Mouse (Mus musculus) small intestine, adult 2 months (tissue): ENCODE data around the gene Lgr5.

Experiments
- CTCF ChIP-seq: fragments of 200-500 bp; IDR thresholded peaks from 2 replicates; pipeline ENCODE4 v1.5.1; 2012; ENCODE audit warnings: low read depth, mild to moderate bottlenecking, control low read depth, inconsistent platforms, low read length, moderate library complexity, mixed read lengths; ENCODE audit not compliant: insufficient replicate concordance, insufficient read length; ENCODE audit errors: extremely low read depth
- POLR2A ChIP-seq: fragments of 200-500 bp; IDR thresholded peaks from 2 replicates; pipeline ENCODE4 v1.6.1; 2012; ENCODE audit warnings: low read depth, mild to moderate bottlenecking, control low read depth, inconsistent platforms, low read length, moderate library complexity

- TF ChIP-seq CTCF (no peak), POLR2A (no peak)
These were observed 95.6 kb downstream of the Lgr5 start for GRCm38 (mm10) chr10:115491803-115492510.
